Mouse (Mus musculus) stomach, embryonic 15.5 days (tissue): ENCODE results near the gene Sat1. TPM values are rescaled to one million over a fixed set of nuclear protein-coding genes. Genes with fewer than 3 reads are reported as not detected.
"Not testable (repeated sequence)": the region's sequence is repeated elsewhere in the genome, so short reads cannot be mapped to it uniquely, and the experiment has no call there.

Experiments
- ATAC-seq: fragments of 200-750 bp; cut with Nextera tagmentation; 2 replicates; pipeline ENCODE4 v1.8.0; 2017; ENCODE audit warnings: low read depth, moderate number of reproducible peaks, moderate TSS enrichment; ENCODE audit not compliant: insufficient read depth, low FRiP score
- H3K27ac ChIP-seq: fragments of 300-500 bp; sonication (generic); 2 replicates; pipeline ENCODE4 v1.5.1; 2015; ENCODE audit warnings: mild to moderate bottlenecking, inconsistent platforms
- H3K27me3 ChIP-seq: fragments of 300-500 bp; sonication (generic); replicated peaks from 2 replicates; pipeline ENCODE4 v1.6.1; 2015; ENCODE audit warnings: inconsistent platforms
- H3K36me3 ChIP-seq: fragments of 300-500 bp; sonication (generic); 2 replicates; pipeline ENCODE4 v1.6.1; 2015; ENCODE audit warnings: inconsistent platforms
- H3K4me1 ChIP-seq: fragments of 300-500 bp; sonication (generic); 2 replicates; pipeline ENCODE4 v1.6.1; 2015; ENCODE audit warnings: inconsistent platforms
- H3K4me2 ChIP-seq: fragments of 300-500 bp; sonication (generic); 2 replicates; pipeline ENCODE4 v1.6.1; 2015; ENCODE audit warnings: mild to moderate bottlenecking, inconsistent platforms
- H3K4me3 ChIP-seq: fragments of 300-500 bp; sonication (generic); replicated peaks from 2 replicates; pipeline ENCODE4 v1.5.1; 2015; ENCODE audit warnings: inconsistent platforms
- H3K9ac ChIP-seq: fragments of 300-500 bp; sonication (generic); 2 replicates; pipeline ENCODE4 v1.6.1; 2015; ENCODE audit warnings: inconsistent platforms
- H3K9me3 ChIP-seq: fragments of 300-500 bp; sonication (generic); 2 replicates; pipeline ENCODE4 v1.6.1; 2016; ENCODE audit warnings: inconsistent platforms
- WGBS: fragments of 180-500 bp; shearing (Covaris S2); methylation state at CpG from one replicate; pipeline ENCODE4 v1.1.7; 2015; 5-methylcytosine and 5-hydroxymethylcytosine counted together
- polyA plus RNA-seq: library from polyadenylated mRNA; unstranded; fragments of >200 nt; fragmentation: Nextera tagmentation; extraction: Ambion mirVana; gene quantifications from 2 replicates; pipeline ENCODE4 v1.2.1, GENCODE M21; 2015

The Sat1 gene
- polyA plus RNA-seq = 185 and 195 TPM in 2 replicates

DNA sequence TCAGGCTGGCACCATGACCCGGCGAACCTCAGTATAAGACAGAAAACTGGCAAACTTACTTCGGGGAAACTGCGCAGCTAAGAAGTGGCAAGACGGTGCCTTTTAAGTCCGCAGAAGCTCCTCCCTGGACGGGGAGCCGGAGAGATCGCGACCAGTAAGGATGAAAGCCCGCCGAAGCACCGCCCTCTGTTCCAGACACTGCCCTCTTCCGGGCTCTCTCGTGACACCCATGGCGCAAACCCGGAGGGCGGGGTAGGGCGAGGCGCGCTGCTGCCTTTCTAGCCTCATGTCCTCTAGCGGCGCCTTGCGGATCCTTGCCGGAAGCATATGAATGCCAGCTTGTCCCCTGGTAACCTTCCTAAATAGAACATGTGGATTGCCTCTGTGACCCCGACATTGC is at the start of gene Sat1:
TSS of gene Sat1 (minus strand) at position 179 of the 400 bp plus-strand sequence.
- Histone ChIP-seq H3K4me3 (peak within 1 kb of the TSS; percentile 52), H3K9ac (0 out of 2 replicates have a peak within 1 kb of the TSS, but pooled peaks have one; percentile 34), H3K27ac (peak within 1 kb of the TSS; percentile 65; the same call in 1 of the 2 replicates), H3K27me3 (no peaks in the 10 kb centered on the region), H3K36me3 (no peaks in the 10 kb centered on the region), H3K4me1 (no peaks in the 10 kb centered on the region), H3K9me3 (no peaks in the 10 kb centered on the region), H3K4me2 (peak within 1 kb of the TSS; percentile 50)
- ATAC-seq = peak; percentile 99
- WGBS = 17% methylated on average over 26 of the region's 26 CpGs

DNA sequence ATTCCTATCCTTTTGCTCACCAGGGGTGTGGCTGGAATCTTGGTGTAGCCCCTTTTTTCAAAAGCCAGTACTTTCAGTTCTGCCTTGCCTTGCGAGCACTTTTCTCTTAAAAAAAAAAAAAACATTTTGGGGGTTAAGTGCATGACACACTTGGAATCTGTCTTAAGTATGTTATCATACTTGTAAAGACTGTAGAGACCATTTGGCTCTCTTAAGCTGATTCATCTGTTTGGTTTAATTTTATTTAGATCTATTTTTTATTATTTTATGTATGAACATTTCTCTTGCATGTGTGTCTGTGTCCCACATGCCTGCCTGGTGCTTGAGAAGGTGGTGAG is 46.6 kb upstream of the Sat1 start:
- Histone ChIP-seq H3K27me3 (no peaks in the 10 kb centered on the region), H3K4me2 (peak overlapping the region; percentile 44), H3K9me3 (no peaks in the 10 kb centered on the region), H3K27ac (peak overlapping the region; percentile 57; the same call in 1 of the 2 replicates), H3K4me3 (peak overlapping the region; percentile 58), H3K9ac (no peak overlapping the region), H3K36me3 (no peaks in the 10 kb centered on the region), H3K4me1 (no peaks in the 10 kb centered on the region)
- ATAC-seq = no peak
- WGBS = 23% methylated on average over 1 of the region's 1 CpGs

DNA sequence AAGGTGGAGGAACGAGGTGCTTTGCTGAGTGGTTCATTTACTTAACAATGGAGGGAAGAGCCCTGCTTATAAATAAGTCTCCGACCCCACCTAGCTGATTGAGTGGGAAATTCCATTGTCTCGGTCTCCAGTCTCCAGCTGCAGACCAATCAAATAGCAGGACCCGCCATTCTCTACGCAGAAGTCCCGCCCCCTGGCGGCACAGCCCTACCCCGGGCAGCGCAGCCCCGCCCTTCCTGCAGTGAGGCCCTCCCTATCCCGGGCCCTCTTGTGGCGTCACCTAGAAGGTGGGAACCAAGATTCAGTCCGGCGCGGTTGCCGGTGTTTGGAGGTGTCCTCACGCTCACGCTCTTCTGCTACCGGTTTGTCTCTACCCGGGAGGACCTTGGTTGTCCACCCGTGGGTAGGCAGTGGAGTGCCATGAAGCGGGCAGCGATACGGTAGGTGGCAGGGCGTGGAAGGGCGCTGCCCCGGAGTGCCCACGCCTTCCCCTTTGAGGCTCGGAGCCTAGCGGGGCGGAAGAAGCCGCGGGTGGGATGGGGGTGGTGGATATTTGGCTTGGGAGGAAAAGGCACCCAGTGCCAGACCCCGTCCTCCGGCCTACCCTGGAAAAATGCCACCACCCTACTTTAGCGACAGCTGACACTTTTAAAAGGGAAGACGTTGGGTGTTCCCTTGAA is 46.1 kb upstream of the Sat1 start, which contains the start of gene Acot9:
TSS of gene Acot9 (plus strand) at position 209 of the 680 bp plus-strand sequence.
- peak; percentile 98 for ATAC-seq
- H3K27ac ChIP-seq = peak within 1 kb of the TSS; percentile 57; the same call in 1 of the 2 replicates

DNA sequence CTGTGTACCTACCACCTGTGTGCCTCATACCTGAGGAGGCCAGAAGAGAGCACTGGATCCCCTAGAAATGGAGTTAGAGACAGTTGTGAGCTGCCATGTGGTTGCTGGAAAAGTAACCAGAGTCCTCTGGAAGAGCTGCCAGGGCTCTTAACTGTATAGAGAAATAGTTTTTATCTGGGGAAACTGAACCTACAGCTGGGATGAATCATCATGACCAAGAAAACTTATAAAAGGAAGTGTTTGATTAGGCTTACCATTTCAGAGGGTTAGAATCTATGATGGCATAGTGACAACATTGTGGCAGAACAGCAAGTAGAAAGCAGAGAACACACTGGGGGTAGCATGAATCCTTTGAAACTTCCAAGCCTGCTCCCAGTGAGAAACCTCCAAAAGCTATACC is 40.6 kb upstream of the Sat1 start:
- no peaks in the 10 kb centered on the region for H3K27me3 ChIP-seq
- H3K4me1 ChIP-seq = no peaks in the 10 kb centered on the region
- H3K36me3 ChIP-seq = no peaks in the 10 kb centered on the region
- no peak overlapping the region for H3K9ac ChIP-seq
- no peak overlapping the region for H3K4me3 ChIP-seq
- no peak overlapping the region for H3K4me2 ChIP-seq
- no peak overlapping the region for H3K27ac ChIP-seq
- ATAC-seq = no peak
- H3K9me3 ChIP-seq = no peaks in the 10 kb centered on the region

More for the DNA sequence above, 46.1 kb upstream of the Sat1 start, which contains the start of gene Acot9:
- peak within 1 kb of the TSS; percentile 58 for H3K4me3 ChIP-seq
- no peaks in the 10 kb centered on the region for H3K4me1 ChIP-seq
- WGBS = 14% methylated on average over 37 of the region's 37 CpGs
- no peaks in the 10 kb centered on the region for H3K9me3 ChIP-seq
- H3K27me3 ChIP-seq = no peaks in the 10 kb centered on the region
- no peak within 1 kb of the TSS; the same call in 1 of the 2 replicates for H3K9ac ChIP-seq
- H3K4me2 ChIP-seq = peak within 1 kb of the TSS; percentile 44
- H3K36me3 ChIP-seq = no peaks in the 10 kb centered on the region

DNA sequence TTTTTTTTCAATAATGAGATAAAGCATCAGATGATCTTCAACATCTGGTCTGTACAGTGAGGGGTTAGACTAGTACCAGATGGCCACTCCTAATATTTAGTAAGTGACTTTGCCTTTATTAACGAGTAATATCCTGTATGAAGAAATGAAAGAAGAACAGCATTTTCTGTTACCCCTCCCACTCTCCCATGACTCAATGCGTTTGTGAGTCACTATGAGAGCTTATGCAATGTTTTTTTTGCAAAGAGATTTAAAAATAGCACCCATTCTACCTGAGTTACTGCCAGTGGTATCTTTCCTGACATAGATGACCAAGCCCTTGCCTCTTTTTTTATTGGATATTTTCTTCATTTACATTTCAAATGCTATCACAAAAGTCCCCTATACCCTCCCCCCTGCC is 2.0 kb upstream of the Sat1 start:
- Histone ChIP-seq H3K27me3 (no peaks in the 10 kb centered on the region), H3K27ac (no peak overlapping the region), H3K4me3 (no peak overlapping the region), H3K4me1 (no peaks in the 10 kb centered on the region), H3K9me3 (no peaks in the 10 kb centered on the region), H3K36me3 (no peaks in the 10 kb centered on the region), H3K4me2 (no peak overlapping the region), H3K9ac (no peak overlapping the region)
- no peak for ATAC-seq
- WGBS = 61% methylated on average over 2 of the region's 2 CpGs

DNA sequence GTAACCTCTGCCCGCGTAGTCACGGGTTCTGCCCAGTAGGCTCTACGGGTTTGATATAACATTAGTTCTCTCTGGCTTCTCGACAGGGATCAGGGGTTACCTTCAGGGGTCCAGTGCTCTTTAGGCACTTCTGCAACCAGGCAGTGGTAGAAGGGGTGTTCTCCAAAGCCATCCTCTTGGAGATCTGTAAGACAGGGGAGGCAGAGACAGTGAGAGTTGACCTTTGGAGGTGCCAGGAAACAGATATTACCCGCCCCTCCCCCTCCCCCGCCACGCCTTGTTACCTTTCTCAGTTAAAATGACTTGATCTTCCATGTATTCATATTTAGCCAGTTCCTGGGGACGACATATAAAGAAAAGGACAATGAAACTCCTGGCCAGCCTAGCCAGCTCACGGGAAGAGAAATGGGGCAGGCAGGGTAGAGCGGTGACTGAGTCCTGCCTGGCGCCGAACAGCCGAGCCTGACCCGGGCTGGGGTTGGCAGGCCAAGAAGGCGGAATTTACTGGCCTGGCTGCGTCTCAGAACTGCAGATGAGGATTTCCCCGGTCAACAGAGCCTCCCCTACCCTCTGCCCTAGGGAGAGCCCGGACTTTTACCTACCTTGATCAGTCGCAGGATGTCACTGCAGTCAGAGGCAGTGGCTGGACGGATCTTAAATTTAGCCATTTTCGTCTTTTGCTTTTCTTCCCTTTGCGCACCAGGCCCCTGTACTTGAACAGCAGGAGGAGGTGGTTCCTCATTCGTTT is 574 bp downstream of the Sat1 start:
- Histone ChIP-seq H3K27me3 (no peaks in the 10 kb centered on the region), H3K9me3 (no peaks in the 10 kb centered on the region), H3K4me3 (peak overlapping the region; percentile 52), H3K36me3 (no peaks in the 10 kb centered on the region), H3K4me2 (peak overlapping the region; percentile 50), H3K4me1 (no peaks in the 10 kb centered on the region), H3K9ac (0 out of 2 replicates have a peak overlapping the region, but pooled peaks have one; percentile 34), H3K27ac (peak overlapping the region; percentile 65; the same call in 1 of the 2 replicates)
- 27% methylated on average over 24 of the region's 24 CpGs for WGBS
- ATAC-seq = peak; percentile 32

DNA sequence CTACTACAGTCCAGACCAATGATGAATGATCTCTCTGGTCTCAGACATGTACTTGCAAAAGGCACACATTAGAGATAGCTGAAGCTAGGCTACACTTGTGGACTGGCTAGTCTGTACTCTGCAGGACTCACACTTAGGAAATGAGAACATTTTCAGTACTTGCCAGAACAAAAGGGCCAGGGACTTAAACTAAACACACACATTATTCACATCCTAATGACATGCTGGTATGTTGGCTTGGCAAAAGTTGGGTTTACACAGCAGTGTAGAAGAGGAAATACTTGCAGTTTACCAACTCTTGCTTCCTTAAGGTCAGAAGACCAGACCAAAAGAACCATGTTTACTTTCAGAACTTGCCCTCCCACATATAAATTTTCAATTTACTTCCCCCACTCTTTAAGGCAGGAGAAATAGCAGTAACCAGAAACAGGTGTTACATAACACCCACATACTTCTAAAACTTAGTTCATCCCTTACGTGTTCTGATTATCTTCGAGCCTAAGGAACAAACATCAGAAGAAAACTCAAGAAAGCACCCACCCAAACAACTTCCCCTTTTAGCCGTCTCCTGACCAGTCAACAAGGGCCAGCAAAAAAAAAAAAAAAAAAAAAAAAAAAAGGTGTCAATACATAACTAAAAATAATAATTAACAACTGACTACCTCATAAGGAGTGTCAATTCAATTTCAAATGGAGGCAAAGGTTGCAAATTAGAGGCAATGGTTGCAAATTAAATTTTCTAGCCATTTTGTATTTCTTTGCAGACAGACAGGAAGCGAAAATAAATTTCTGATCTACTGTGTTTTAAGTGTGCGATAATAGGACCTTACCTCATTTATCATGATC is 1.7 kb downstream of the Sat1 start:
- Histone ChIP-seq H3K27ac (no peak overlapping the region), H3K36me3 (no peaks in the 10 kb centered on the region), H3K4me1 (no peaks in the 10 kb centered on the region), H3K4me2 (peak overlapping the region; percentile 50; the same call in 1 of the 2 replicates), H3K27me3 (no peaks in the 10 kb centered on the region), H3K9me3 (no peaks in the 10 kb centered on the region), H3K4me3 (peak overlapping the region; percentile 52; the same call in 1 of the 2 replicates), H3K9ac (no peak overlapping the region)
- WGBS = 72% methylated on average over 5 of the region's 5 CpGs
- no peak for ATAC-seq

DNA sequence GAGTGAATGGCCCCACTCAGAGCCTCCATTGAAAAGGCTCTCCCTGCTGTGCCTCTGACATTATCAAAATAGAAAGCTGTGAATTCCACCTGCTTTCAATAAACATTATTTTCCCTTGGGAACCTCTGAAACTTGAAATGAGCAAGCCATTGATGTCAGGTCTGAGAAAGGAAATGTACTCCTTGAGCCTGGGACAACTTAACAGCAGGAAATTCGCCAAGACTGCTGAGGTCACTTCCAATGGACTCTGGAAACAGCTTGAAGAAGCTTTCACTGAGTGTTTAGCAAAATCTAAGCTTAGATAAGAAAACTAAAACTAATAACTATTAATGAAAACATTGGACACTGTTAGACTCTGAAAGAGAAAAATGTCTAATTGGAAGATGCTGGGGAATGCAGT is 7.6 kb downstream of the Sat1 start:
- ATAC-seq = no peak
- Histone ChIP-seq H3K9ac (no peak overlapping the region), H3K27ac (no peak overlapping the region), H3K27me3 (no peaks in the 10 kb centered on the region), H3K9me3 (no peaks in the 10 kb centered on the region), H3K36me3 (no peaks in the 10 kb centered on the region), H3K4me2 (no peak overlapping the region), H3K4me3 (no peak overlapping the region), H3K4me1 (no peaks in the 10 kb centered on the region)
- WGBS = 19% methylated on average over 1 of the region's 1 CpGs

DNA sequence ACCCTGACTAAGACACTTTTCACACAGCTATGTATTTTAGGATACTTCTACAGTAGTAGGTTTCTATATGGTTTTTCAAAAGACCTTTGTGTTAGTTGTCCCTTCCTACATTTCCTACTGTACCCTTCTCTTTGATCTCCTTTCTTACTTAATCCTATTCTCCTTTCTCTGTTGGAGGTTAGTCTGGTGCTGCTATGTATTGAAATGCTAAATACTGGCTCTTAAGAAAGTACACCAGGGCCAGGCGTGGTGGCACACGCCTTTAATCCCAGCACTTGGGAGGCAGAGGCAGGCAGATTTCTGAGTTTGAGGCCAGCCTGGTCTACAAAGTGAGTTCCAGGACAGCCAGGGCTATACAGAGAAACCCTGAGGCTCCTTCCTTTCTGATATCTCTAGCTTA is 10.8 kb downstream of the Sat1 start:
- not testable (repeated sequence) for H3K4me2 ChIP-seq, H3K9me3 ChIP-seq, H3K4me1 ChIP-seq, H3K27me3 ChIP-seq, ATAC-seq, H3K4me3 ChIP-seq, H3K9ac ChIP-seq, H3K27ac ChIP-seq, H3K36me3 ChIP-seq
- WGBS = 93% methylated on average over 2 of the region's 2 CpGs

DNA sequence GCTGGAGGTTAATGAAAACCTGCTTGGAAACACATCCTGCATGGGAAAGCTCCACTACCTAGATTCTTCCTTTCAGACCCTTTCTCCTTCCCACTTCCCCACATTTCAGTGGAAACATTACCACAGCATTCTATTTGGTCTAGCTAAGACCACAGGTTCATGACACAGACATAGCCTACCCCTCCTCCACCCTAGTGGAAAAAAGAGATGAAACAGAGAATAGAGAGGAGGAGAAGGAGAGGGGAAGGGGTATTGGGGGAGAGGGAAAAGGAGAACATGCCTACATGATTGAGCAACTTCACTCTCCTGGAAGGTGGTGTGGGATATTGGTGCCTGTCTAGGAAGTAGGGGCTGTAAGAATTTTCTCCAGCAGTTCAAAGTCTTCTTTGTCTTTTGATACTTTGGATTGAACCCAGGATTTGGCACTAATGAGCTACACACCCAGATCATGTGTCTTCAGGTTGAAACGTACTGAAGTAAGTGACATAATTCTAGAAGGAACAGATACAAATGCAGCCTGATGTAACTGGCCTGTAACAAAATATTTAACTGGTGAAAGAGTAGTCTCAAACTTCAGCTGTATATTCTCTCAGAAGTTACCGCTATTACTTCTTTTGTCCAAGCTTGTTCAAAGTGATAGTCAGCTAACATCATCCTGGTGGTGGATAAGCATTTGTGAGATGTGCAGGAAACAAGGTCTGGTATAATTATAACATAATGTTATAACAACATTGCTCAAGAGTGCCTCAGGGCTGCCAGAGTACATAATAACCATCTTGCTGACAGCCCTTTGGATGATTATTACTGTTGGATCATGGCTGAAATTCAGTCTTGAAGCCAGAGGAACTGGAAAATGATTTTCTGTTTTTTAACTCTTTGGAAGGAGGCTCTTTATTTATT is 13.6 kb downstream of the Sat1 start:
- Histone ChIP-seq H3K4me1 (no peaks in the 10 kb centered on the region), H3K27ac (no peak overlapping the region), H3K36me3 (no peaks in the 10 kb centered on the region), H3K9me3 (no peaks in the 10 kb centered on the region), H3K27me3 (no peaks in the 10 kb centered on the region), H3K4me3 (no peak overlapping the region), H3K4me2 (no peak overlapping the region), H3K9ac (no peak overlapping the region)
- ATAC-seq = no peak
- 61% methylated on average over 2 of the region's 2 CpGs for WGBS

DNA sequence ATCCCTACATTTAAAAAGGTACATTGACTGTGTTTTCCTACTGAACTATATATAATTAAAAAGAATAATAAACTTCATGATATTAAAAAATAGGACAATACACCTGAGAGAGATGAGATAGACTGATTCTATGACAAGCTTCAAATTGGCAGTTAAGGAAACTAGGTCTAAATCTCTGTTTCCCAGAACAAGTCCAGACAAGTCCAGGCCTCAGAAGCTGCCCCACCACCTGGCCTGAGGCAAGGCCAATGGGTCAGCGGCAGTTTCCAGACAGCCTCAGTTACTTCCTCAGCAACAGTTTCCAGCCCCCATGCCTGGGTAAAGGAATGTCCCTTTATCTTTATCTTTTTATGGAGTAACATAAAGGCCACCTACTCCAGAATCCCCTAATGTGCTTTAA is 14.4 kb downstream of the Sat1 start:
- H3K4me1 ChIP-seq = no peaks in the 10 kb centered on the region
- H3K27ac ChIP-seq = no peak overlapping the region
- no peak overlapping the region for H3K4me2 ChIP-seq
- H3K4me3 ChIP-seq = no peak overlapping the region
- no peak for ATAC-seq
- WGBS = 88% methylated on average over 1 of the region's 1 CpGs
- no peaks in the 10 kb centered on the region for H3K27me3 ChIP-seq
- H3K36me3 ChIP-seq = no peaks in the 10 kb centered on the region
- H3K9me3 ChIP-seq = no peaks in the 10 kb centered on the region
- no peak overlapping the region for H3K9ac ChIP-seq
